Mouse (Mus musculus) adrenal gland, postnatal 36 days (tissue): ENCODE results near the gene Kctd10. TPM values are rescaled to one million over a fixed set of nuclear protein-coding genes. Genes with fewer than 3 reads are reported as not detected.

ENCODE experiments used
- DNase-seq, 2 experiments: peaks; one replicate each; pipeline ENCODE4 v3.0.0; 2021; ENCODE audit warnings: mixed read lengths in 1 of 2
- total RNA-seq, 2 experiments: library from RNA; stranded (reverse); gene quantifications; 2 replicates each; pipeline ENCODE4 v1.2.3; 2021

Kctd10 gene
- total RNA-seq, 2 experiments from 2014 or later, result 62.7 to 71.9 TPM

DNA sequence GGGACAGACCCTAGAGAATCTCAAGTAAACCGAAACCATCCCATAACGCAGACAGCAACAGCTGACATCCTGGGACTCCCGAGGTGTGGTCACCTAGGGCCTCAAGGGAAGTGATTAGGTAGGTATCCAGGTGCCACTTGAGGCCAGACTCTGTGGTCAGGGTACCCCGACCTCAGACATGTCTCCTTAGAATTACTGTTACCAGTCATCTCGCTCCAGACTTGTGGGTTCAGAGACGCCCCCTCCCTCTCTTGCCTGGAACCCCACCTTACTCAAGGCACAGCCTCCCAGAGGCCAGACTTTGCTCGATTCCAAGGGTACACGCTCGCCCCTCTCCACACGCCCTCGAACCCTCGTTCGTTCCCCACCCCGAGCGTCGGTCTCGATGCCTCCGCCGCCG is 545 bp downstream of the Kctd10 start:
- DNase-seq, result no peak

DNA sequence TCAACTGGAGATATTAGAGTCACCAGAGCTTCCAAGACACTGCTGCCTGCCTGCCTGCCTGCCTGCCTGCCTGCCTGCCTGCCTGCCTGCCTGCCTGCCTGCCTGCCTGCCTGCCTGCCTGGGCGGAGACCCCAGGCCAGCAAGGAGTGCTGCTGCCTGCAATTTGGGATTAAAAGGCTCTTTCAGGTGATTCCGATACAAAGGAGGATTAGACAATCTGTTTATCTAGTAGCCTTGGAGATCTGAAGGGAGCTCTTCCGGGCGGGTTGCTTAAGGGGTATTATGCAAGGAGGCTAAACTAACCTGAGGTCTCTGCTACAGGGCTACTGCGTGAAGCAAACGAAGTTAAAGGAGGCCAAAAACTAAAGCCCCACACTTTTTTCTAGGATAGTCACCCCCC is 1.4 kb downstream of the Kctd10 start:
- no peak for DNase-seq

DNA sequence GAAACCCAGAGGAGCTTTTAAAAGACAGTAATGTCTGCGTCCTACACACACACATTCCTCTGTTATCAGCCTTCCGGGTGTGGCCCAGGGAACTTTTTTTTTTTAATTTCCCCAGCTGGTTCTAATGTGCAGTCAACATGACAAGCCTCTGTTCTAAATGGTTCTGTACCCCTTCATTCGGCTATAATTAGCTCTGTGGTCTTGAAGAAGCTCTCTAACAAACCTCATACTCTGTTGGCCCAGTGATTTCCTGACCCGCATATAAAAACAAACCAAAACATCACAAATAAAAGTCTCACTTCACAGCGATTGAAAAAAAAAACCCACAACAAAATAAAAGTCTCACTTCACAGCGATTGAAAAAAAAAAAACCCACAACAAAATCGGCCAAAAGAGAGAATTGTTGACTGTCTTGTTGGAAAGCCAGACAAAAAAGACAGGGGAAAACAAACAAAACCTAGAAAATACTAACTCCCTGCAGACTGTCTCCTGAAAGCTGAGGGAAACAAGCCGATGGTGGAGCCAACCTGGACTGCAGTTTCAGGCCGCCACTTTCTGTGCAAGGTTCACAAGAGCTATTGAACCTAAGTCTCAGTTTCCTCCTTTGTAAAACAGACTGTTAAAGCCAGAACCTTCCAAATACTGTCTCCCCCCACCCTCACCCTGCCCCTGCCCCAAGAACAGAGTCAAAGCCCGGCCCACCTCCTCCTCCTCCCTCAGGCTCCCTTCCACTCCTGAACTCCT is 2.0 kb downstream of the Kctd10 start:
- no peak for DNase-seq

DNA sequence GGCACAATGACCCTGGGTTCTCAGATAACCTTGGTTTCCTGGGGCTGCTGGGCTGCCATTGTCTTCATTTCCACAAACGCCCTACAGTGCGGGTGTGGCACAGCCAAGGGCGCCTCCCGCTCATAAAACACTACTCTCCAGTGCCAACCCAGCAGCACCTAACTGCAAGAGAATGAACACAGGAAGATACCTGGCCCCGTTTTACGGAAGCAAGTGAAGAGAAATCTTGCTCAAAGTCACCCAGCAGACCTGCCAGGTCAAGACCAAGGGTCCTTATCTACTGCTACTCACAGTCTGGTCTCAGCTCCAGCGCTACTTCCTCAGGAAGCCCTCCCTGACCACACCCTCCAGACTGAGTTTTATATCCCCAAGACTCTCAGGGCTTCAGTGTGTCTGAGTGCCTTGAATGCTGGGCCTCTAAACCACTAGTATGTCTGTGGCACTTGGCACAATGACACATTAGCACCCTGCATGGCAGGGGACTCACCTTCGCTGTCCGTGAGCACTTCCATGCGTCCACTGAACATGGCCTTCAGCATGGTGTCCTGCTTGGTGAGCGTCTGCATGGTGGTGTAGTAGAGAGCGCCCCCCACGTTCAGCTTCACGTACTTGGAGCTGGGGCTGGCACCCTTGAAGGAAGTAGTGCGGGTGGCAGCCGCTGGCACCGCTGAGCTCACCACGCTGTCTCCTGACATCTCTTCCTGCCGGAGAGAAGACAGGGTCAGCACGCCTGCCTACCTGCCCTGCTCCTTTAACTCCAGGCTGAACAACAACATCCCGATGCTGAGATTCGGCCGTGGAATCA is 5.7 kb downstream of the Kctd10 start:
- no peak for DNase-seq

DNA sequence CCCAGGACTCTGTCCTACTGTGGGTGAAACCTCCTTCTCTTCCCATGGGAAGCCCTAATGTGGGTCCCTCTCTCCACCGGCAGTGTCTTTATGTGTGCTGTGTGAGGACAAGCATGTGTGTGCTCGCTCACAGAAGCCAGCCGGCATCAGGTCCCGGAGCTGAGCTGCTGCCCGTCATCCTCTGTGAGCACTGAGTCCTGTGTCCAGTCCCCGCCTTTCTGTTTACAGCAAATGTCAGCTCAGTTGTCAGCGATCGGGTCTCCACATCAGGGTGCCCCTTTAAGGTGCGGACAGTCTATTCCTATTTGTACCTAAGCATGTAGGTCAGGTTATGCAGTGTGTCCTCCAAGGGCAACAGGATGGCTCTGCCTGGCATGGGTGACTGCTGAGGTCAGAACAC is 6.7 kb downstream of the Kctd10 start:
- no peak for DNase-seq

DNA sequence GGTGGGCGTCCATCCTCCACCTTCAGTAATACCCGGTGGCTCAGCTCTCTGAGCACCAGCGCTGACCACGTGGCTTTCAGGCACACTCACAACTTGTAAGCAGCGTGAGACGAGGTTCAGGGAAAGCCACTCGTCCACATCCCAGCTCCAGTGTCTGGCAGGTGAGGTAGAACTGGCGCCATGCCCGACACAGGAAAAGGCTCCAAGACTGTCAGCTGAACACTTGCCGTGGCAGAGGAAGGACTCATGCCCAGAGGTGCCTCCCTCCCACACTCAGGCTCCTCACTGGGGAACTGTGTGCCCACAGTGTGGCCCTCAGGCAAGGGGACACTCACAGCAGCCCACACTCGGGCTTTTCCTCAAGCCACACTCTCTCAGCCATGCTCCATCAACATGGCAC is 7.1 kb downstream of the Kctd10 start:
- DNase-seq, result peak in 1 of 2 experiments; percentile 15

DNA sequence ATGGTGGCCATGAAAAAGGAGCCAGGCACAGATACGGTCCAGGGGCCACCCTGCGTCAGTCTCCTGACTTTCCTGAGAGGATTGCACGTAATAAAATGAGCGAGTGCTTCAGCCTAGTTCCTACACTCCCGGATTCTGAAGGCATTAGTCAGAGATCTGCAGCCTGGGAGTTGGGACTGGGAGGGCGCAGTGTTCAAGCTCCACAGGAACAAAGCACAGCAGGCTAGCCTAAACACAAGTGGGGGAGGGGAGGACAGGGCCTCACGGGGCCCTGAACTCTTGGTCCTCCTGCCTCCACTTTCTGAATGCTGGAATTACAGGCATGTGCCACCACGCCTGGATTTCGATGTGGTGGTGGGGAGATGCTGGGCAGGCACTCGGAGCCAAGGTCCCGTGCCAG is 7.7 kb downstream of the Kctd10 start:
- DNase-seq, result no peak

DNA sequence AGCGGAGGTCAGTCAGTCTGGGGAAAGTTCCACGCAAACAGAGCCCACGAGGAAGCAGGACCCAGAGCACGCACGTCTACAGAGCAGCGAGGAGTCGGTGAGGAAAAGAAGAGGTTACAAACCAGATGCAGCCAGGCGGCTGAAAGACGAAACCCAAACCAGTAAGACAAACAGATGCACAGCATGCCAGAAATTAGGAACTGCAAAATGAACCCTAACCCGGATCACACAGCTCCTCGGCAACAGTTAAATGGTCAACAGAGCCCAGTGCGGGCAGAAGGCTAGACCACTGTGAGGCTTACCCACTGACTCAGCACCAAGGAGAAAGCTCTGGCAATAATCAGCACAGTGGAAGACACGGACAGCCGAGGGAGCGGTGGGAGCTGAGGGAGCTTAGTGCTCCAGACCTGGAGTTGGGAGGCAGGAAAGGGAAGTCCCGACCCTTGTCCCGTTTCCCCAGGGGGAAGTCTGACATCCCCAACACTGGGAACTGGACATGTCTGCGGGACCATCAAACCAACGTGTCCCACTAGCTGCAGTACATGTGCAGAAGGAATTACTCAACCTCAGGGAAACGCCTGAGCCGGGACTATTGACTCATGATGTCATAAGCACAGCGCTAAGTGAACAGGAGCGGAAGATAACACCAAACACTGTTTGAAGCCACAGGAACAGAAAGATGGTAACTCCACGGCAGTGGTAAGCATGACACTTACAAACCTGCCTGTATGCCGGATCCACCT is 8.4 kb downstream of the Kctd10 start:
- DNase-seq, result no peak

DNA sequence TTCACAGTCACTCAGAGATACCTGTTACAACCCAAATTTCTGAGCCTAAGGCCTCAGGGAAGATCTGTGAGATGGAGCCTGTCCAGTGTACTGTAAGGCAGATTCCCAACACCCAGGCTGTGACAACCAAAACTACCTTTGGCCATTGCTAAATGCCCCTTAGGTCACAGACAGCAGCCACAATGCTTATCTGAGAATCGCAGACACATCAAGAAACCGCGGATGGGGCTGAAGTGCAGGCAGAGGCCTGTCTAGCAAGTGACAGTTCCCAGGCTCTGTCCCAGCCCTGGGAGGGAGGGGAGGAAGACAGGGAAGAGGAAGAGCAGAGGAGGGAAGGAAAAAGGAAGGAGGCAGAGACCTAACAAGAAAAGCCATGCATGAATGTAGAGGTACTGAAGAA is 9.0 kb downstream of the Kctd10 start:
- DNase-seq, result no peak

DNA sequence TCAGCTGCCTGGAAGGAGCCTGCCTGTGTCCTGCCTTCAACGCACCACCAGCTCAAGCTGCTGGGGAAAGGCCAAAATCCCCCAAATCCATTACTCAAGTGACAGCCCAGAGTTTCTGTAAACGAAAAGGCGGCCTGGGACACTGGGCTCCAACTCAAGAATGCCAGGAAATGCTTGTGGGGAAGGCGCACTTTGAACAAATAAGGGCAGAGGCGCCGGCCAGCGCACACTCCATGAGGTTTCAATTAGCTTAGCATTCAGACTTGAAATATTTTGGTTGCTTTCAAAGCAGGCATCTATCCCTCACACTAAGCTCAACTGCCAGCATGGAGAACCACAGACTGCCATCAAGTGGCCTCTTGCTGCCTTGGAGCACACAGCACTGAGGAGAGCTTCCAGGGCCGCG is 9.9 kb downstream of the Kctd10 start:
- peak; percentile 36 to 67 for DNase-seq

DNA sequence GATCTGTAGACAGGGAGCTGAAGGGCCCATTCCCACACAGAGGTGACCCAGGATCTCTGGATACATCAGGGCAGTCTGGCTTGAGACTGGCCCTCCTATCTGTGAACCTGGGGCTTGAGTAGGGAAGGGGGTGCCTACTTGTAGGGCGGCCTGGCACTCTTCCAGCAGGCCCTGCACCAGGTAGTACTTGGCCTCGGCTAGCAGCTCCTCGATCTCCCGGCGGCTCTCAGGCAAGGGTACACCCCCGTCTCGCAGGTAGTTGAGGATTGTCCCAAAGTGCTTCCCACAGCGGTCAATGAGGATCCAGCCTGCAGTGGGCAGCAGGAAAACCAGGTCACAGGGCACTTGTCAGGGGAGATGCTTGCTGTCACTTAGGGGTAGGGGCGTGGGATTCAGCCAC is 10.4 kb downstream of the Kctd10 start:
- no peak for DNase-seq

DNA sequence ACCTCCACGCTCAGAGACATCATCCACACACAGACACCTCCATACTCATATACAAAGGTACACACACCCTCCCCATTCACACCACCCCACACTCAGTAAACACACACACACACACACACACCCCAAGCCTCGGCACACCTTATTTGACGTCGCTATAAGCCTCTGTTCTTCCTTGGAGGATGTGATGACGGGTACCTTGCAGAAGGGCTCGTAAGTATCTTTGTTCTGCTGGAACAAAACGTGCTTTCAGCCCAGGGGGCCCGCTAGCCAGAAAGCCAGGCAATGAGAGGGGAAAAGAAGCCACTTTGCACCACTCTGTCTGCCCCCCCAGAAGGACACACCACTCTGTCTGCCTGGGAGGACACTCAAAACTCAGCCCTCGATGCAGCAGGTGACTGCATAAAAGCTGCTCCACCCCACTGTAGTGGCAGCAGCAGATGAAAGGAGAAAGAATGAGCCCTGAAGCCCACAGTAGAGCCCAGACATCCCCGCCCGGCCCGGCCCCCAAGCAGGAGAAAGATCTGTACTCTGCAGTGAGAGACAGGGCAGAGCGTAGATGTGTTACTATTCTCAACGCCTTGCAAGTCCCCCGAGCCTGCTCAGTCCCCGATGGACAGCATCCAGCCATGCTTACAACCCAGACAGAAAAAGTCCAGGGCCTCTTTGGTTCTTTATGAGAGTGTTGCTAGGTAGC is 11.4 kb downstream of the Kctd10 start:
- no peak for DNase-seq

DNA sequence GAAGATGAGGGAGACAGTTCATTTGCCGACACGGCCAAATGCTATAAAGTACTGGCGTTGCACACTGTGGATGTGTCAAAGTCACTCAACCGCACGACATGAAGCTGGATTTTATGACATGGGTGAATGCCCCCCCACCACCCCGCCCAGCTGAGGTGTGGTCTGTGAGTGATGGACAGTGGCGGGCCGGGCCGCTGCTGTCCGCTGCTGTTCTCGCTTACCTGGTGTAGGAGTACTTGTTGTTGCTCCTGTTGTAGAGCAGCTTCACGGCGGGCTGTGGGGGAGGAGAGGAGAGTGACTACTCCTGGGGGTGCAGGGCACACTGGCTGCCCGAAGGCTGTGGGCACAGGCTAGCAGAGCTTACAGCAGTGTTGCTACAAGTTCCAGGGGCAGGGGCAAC is 12.2 kb downstream of the Kctd10 start:
- no peak for DNase-seq

DNA sequence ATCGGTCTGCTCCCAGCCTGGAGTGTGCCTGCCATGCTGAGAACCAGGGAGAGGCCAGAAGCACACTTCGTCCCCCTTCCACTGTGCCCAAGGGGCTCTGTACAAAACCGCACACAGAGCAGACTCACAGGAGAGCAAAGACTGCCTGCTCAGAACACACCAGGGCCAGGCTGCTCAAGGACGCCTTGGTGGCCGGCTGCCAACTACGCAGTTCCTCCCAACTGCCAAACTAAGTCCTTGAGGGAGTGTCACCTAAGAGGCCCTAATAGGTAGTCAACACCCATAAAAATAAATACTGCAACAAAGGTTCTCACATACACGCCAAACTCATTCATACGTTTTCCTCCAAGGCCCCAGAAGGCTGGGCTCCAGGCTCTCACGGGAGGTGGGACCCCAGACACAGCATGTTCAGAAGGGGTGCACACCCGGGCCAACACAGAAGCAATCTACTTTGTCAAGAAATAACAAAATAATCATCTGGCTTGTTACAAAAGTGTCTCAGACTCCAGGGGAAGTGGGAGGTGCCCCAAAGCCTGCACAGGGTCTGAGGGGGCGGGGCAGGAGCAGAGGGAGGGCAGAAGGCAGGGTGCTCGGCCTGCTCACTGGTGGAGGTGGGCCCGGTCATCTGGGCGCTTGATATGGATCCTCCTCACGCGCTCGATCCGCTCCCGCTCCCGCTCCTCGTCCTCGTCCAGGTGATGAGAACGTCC is 15.1 kb downstream of the Kctd10 start:
- peak; percentile 65 to 77 for DNase-seq

DNA sequence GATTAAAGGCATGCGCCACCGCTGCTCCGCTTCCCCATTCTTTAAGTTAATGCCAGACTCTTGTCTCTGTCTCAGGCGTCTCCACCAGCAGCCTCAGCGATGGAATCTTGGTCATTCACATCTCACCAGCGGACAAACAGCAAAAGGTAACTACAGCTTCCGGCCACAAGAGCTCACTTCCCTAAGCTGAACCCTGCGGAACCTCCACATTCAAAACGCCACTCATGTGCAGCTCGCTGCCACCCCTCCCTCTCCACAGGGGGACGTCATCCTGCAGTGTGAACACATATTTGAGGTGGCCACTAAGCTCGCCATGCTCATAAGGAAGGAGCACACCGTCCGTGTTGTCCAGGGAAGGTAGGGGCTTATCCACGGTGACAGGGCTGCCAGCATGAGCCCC is 19.3 kb downstream of the Kctd10 start:
- no peak for DNase-seq

DNA sequence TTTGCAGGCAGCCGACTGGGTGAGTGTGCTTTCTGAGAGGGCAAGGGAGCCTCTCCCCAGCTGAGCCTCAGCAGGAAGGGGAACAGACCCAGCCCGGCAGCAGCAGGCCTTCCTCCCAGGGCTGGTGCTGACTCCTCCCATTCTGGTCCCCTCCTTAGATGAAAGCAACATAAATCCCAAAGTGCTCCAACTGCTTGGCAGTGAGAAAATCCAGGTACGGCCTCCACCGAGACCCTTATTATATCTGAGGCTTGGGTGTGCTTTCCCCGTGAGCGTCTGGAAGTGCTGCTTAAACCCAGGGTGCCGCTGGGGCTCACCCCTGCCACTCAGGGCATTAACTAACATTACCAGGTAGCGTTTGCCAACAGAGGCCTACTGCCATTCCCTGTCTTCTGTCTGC is 20.7 kb downstream of the Kctd10 start:
- DNase-seq, result no peak

DNA sequence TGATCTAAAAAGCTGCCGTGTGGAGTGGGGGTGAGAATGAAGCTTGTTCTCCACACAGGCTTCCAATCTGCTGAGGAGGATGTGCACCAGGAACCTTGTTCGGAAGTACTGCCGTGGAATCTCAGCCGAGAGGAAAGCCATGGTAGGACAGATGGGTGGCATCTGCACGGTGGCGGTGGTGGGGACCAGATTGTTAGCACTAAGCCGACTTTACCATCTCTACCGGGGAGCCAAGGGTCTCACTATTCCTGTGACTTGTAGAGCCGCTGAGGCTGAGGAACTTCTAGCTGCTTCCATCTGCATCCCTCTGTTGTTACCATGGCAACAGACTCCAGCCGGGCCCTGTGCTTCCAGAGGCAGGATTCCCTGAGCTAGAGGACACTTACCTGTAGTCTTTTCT is 21.5 kb downstream of the Kctd10 start:
- no peak for DNase-seq

DNA sequence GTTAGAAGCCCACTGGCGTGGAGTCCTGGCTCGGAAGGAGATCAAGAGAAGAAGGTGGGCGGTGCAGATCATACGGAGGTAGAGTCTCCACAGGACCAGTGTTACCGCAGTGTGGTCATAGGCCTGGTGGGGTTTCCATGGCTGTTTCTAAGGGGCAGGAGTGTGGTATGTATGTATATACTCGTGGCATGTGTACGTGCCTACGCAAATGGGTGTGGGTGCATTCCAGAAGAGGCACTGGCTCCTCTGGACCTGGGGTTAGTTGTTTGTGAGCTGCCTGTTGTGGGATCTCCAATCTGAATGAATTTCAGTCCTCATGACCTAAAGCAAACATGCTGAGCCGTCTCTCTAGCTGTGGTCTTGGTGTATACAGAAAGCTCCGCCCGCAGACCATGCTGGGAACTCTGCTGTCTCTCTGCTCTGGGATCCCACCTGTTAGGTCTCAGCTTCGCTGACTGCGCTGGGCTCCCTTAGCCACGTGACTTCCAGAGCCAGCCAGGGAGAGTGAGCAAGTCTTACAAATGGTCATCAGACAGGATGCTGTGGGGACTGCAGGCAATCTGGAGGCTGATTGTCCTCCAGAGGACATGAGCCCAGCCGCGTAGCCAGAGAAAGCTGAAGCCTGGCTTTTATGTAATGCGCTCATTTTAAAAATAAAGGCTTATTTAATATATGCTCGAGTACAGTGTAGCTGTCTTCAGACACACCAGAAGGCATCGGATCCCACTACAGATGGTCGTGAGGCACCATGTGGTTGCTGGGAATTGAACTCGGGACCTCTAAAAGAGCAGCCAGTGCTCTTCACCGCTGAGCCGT is 23.2 kb downstream of the Kctd10 start:
- DNase-seq, result no peak

DNA sequence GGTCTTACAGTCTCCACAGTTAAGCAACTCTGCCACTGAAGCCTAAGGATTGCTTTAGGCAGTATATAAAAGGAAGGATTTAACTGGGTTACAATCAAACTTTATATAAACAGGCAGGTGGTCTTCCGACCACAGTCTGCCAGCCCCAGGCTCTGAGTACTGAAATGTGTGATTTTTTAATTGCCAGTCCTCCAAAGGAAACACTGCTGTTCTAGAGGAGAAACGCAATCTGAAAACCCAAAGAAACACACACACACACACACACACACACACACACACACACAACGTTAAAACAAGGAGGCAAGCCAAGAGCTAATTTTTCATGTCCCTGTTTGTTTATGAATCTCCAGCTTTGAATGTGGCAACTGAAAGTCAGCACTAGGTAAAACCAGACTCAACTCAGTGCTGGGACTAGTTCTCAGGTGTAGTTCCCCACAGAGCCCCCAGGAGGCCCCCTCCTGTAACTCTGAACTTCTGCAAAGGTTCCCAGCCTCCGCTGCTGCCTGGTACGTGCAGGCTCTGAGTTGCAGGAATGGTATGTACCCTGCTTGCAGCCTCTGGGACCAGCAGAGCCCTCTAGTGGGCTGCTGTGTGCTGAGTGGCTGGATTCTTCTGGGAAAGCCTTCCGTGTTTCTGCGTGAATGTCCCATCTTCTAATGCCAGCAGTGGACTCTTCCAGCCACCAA is 23.9 kb downstream of the Kctd10 start:
- DNase-seq, result peak; percentile 72 to 85

DNA sequence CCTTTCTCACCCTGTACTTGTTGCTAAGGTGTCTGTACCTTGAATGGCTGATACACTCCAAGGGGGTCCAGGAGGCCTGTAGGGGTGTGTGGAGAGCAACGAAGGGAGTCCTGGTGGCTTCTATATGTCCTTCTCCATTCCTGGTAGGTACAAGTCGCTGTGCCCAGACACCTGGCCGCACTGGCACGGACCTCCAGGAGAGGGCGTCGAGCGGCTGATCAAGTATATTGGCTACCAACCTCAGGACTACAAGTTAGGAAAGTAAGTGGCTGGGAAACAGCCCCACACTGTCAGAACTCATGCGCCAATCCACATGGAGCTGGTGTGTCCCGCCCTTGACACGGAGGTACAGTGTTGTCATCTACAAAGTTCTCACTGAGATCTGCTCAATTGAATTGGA is 28.8 kb downstream of the Kctd10 start:
- DNase-seq, result no peak
